Mouse (Mus musculus): ENCODE measurements around the gene Ascc3.
A peak's percentile ranks its signal among the peaks of the same experiment; 100 is the strongest.

GRCm38 (mm10) chr10:50698836-50699433, 106.5 kb downstream of the Ascc3 start:
- TF ChIP-seq POLR2A (IDR thresholded peaks at IDR 0.05; ENCODE audit: borderline replicate concordance, extremely low read depth, low read depth, low read length) (no peak), CTCF (IDR thresholded peaks at IDR 0.05; ENCODE audit: insufficient read depth, low read length) (peak; percentile 40; the same call in 1 of the 2 replicates)
